Mouse (Mus musculus) T-helper 2 cell (primary cell): ENCODE results near the gene Vegfb.

Source experiments
- in situ Hi-C: fragments of 300-600 bp; cut with MboI, MseI; formaldehyde crosslinking; loops from one replicate; pipeline ENCODE4 v1.15.1; 2025; ENCODE audit warnings: high pct_unique_total_duplicates

The Vegfb gene

DNA sequence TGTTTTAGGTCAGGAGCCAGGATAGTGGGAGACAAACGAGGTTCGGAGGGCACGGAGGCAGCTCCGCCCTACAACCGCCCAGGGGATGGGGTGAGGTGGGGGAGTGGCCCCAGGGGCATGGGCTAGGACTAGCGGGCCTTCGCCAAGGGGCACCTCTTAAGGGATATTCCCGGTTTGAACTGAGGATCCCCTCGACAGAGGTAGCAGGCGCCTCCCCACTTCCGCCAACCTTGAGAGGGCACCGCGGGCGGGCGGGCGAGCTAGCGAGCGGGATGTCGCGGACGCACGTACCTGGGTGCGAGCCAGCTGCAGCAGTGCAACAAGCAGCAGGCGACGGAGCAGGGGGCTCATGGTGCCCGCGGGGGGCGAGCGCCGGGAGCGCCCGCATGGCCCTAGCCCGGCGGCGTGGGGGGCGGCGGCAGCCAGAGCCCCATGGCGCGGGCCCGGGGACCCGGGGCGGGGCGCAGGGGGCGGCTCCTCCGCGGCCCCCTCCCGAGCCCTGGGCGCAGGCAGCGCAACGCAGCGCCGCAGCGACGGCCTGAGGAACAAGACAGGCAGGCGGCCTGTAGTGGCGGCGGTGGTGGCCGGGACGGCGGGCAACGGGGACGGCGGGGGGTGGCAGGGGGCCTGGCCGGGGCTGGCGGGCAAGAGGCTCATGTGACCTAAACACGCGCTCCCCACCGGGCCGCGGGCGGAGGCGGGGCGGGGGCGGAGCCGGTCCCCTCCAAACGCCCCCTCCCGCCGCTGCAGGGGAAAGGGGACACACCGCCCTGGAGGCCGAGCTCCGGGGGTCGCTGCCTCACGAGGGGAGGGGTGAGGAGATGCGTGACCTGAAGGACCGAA, at the start of gene Vegfb:
Gene Vegfb (minus strand): TSS at position 591 of the 843 bp plus-strand sequence.
- in situ Hi-C loops, result no loop called here

DNA sequence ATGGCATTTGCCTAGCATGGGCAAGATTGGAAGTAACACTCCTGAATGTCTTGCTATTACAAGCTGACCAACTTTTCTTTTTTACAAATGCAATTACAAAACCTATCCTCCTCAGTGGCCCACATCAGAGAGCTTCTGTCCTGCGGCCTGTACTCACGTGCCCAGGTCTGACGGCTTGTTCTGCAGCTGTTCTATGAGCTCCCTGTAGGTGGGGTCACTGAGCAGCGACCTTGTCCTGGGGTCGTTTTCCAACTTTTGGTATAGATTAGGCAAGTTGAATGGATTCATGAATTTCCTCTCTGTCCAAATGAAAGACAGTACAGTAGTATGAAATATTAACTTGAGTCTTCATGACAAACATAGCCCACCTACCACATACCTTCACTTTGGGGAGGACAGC, 46.6 kb upstream of the Vegfb start:
- in situ Hi-C loops, result no loop called here

DNA sequence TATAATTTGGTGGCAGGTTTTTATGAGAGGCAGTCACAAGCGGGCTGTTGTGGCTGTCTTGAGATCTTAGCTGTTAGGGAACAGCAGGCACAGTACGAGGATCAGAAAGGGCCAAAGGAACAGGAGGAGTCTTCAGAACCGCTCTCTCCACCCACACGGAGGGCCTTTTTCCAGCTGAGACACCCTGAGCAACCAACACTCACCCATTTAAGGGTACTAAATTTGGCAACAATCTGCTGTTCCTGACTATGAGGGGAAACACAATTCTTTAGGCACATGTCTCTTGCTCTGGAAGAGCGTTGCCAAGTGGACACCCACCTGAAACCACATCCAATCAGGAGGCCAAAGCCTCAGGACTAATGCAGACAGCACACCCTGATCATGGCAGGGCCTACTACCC, 42.1 kb upstream of the Vegfb start:
- in situ Hi-C loops, result no loop called here

DNA sequence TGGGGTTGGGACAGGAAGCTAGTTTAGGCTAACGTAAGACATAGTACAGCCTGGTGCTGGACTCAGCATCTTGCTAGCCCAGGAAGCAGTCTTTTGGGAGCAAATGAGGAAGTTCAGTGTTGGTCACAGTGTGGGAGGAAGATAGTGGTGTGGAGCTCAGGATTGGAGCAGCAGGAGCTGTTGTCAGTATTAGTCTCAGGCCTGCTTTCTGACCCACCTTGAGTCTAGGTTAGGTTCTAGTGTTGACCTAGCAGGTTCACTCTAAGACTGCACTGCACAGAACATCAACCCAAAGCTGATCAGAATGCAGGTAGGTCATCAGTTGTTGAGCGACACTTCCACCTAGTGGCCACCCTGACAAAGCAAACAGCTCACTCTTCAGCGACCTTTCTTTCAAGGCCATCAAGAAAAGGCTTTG, 32.8 kb upstream of the Vegfb start:
- in situ Hi-C loops, result no loop called here

DNA sequence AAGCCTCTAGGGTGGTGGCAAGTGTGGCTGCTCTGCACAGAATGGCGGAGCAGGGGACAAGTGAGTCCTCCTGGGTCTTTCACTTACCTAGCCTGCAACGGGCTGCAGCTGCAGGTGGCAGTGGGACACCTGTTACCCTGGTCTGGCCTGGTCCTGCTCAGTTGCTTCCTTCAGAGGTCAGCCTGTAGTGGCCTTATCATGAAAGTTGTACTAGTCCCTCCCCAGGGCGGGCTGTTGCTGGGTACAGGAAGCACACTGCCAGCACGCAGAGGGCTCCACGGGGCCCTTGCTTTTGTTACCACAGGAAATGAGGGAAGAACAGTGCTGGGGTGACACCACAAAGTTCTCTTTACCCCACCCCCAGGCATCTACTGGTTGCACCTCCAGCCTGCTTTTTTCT, 31.7 kb upstream of the Vegfb start, which contains the start of gene Fermt3:
Gene Fermt3 (minus strand): TSS at position 279 of the 400 bp plus-strand sequence.
- in situ Hi-C loops, result no loop called here

DNA sequence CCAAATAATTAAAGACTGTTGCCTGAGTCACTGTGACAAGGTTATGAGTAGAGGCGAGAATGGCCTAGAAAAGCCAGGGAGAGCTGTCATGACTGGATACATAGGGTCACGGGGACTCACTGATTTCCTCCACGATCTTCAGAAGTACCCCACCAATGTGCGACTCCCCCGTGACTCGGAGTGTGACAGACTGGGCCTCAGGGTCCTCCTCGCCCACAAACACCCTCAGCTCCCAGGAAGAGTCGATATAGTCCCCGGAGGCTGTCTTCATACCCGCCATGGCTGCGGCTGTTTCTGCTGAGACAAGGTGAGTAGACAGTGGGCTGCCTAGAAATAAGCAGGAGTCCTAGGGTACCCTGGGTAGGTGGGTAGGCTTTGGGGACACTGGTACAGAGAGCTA, 31.1 kb upstream of the Vegfb start:
- in situ Hi-C loops, result no loop called here

DNA sequence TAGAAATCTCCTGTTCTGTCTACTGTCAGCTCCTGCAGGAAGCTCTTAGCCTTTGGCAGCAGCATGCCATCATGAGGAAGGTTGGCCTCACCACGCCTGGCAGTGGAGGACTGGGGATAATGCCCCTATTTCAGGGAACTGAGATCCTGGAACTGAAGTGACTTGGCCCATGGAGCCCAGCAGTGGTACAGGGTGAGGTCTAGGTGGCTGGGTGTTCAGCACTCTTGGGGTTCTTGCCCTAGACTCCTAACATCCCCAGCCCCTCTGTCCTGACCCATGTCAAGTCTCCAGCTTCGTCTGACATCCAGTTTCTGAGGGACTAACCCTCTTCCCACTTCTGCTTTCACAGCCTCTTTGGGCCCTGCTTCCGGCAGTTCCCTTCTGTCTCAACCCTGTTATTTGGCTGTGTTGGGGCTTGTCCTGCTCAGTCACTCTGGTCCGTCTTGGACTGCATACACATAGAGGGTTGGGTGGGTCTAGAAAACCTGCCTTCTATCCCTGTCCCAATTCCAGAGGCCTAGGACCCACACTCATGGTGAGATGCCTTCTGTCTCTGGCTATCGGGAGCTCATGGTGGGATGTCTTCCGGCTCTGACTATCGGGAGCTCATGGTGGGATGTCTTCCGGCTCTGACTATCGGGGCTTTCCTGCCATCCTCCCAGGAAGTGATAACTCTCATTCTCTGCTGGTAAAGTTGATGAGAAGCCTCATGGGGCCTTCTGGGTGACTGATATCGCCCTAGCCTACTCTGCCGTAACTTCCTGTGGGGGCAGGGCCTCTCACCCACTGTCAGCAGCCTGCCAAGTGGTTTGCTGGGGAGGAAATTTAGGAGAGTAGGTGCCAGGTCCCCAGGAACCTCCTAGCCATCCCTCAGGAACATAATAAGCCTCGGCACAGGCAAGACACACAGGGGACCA, 30.3 kb upstream of the Vegfb start:
- in situ Hi-C loops, result no loop called here

DNA sequence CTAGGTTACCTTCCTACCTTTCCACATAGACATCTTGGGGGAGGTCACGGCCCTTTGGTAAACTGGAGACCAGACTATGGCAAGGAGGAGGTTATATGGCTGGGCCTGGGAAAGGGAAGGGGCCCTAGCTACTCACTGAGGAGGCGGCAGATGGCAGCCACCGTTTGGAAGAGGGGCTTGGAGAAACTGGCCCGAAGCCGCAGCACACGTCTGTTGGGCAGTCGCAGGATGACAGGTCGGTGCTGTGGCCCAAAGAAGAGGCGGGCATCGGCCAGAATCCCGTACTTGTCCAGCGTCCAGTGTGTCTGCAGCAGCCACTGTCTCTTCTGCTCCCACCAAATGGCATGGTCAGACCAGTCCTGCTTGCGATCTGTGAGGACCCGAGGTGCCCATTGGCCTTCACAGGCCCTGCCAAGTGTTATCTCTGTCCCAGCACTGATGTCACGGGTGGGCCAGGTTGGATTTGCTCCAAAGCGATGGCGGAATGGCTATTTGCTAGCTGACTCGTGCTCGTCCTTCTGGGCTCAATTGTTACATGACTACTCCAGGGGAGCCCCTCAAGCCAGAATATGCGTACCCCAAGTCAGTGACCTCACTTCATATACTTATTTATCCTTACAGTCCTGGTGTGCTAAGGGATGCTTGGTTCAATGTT, 27.2 kb upstream of the Vegfb start:
- in situ Hi-C loops, result no loop called here

DNA sequence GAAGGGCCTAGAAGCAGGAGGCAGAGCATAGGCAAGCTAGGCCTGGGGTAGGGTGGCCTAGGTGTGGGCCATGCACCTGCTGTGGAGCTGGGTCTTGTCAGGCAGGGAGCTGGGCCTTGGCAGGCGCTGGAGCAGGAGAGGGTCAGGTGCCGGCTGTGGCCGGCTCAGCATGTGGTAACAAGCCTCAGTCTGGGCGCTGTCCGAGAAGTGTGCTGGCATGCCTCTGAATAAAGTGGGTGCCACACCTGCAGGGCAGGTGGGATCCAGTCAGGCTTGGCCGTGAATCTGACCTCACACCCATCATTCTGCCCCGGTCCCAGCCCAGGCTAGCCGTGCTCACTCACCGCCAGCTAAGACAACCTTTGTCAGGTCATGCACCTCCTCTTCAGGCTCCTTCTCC, 26.5 kb upstream of the Vegfb start:
- in situ Hi-C loops, result no loop called here

DNA sequence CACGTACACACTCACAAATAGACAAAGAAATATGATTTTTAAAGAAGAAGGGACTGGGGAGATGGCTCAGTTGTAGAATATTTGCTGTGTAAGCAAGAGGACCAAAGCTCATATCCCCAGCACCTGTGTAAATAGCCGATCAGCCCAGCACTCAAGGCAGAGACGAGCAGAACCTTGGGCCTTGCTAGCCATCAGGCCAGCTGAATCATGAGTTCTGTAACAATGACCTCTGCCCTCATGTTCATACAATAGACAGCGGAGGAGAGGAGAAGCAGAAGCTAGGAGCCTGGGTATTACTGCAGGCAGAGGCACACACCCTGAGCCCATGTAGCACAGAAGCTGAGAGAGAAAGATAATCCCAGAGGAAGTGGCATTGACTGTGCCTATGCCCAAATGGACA, 25.0 kb upstream of the Vegfb start:
- in situ Hi-C loops, result no loop called here

DNA sequence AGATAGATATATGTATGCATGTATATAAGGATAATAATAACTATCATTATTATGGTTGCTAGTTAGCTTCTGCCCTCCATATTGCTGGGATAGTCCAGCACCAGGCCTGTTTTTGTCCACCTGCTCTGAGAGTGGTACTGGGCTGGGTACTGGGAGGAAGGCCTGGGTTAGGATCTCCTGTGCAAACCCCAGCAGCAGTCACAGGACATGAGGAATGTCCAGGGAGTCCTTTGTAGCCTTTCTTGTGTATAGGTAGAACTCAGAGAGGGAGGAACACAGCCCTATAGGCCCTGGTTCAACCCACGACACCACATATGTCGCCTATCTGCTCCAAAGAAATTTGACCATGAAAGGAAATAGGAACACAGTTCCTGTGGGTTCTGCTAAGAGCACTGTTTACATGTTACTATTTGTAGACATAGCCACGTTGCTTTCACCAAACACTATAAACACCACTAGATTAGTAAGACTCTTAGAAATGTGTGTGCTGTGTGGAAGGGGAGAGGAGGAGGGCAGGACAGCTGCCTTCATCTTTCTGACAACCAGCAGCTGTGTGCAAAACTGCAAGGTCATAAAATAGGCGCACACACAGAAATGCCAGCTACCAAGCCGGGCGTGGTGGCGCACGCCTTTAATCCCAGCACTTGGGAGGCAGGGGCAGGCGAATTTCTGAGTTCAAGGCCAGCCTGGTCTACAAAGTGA, 19.6 kb upstream of the Vegfb start:
- in situ Hi-C loops, result no loop called here

DNA sequence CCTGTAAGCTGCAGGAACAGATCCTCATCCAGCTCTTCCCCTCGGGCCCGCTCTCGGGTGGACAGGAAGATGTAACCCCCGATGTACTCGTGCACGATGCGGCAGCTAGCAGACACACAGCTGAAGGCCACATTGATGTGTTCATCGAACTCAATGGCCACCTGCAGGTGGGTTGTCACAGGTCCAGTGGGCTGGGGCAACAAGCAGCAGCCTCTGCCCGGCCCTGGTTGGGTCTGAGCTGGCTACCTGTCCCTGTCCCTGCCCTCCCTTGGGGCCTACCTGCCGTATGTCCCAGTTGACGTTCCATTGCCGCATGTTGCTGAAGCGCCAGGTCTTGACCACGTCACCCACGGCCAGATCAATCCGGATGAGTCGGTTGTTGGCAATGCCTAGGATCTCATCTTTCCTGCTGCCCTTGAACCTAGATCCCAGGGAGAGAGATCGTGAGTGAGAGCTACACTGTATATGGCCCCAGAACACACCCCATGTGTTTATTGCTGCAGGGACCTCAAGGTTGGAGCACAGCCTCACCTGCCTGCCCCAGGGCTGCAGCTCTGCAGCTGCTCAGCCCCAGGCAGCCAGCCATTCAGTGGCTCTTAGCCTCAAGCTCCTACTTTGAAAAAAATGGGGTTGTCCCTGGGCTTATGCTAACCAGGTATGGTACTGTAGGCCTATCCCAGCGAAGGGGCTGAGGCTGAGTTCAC, 12.1 kb upstream of the Vegfb start:
- in situ Hi-C loops, result loop anchor here (10.0 kb wide), 1 partner anchor 1745 kb away; the partner anchor contains the start of genes 1700092M07Rik and Stx5a

DNA sequence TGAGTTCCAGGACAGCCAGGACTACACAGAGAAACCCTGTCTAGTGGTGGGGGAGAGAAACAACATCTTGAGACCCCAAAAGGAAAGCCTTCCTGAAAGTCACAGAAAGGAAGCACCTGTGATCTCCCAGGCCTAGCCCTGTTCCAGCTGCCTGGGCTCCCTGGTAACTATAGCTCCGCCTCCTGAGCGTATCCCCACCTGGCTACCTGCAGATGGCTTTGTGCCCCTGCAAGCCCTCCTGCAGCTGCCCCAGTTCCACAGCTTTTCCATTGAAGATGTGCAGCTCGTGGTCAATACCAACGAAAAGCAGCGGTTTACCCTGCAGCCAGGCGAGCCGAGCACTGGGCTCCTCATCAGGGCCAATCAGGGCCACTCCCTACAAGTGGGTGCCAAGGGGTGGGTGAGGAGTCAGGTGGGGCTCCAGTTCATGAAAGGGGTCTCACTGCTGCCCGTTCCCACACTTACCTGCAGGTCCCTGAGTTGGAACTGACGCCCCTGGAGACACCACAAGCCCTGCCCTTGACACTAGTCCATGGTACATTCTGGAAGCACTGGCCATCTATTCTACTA, 10.4 kb upstream of the Vegfb start:
- in situ Hi-C loops, result loop anchor here (10.0 kb wide), 1 partner anchor 1747 kb away; the partner anchor contains the start of genes 1700092M07Rik and Stx5a

DNA sequence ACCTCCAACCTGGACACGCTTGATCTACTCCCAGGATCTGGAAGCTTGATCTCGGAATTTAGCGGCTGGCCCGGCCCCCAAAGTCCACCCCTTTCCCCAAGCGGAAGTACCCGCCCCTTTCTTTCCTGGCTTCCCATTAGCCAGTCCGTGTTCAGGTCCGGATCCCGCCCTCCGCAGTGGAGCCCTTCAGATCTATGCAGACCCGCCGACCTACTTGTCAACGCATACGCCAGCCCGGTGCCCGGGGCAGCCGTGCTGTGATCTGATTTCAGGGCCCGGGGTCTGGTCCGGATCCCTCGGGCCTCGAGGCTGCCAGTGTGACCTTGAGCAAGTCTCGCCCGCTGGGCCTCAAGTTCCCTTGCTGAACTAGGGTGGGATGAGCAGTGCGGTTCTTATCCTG, 8.6 kb upstream of the Vegfb start, which contains the start of the genes Nudt22 and Trpt1:
Gene Nudt22 (minus strand): TSS at position 112 of the 400 bp plus-strand sequence.
Gene Trpt1 (plus strand): TSS at position 126 of the 400 bp plus-strand sequence.
- in situ Hi-C loops, result loop anchor here (10.0 kb wide), 1 partner anchor 1749 kb away; the partner anchor contains the start of genes 1700092M07Rik and Stx5a

DNA sequence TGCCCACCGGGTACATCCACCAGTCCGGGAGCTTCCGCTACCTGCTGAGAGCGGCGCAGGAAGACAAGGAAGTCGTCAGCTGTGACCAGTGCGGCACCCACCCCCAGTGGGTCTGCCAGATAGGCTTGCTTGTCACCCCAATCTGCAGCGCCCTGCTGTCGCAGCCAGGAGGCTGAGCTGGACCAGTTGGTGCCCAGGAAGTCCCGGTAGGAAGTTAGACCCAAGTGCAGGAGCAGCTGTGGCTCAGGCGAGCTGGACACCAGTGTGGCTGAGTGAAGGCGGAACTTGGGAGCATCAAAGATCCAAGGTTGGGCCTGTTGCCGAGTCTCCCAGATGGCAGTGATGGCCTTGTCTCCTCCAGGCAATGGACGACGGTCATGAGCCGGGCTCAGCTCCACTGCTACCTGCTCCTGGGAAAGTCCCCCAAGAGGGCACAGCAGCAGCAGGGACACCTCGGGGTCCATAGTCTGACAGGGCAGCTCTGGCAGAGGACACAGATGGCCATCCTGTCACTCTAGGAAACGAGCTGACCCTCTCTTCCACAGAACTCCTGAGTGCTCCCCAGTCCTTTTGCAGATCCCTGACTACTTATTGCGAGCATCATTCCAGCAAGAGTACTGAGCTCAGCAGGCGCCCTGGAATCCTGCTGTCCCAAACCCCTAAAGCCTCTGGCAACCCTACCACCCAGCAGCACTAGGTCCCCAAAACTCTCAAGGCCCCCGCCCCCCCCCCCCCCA, 8.0 kb upstream of the Vegfb start:
- in situ Hi-C loops, result loop anchor here (10.0 kb wide), 1 partner anchor 1749 kb away; the partner anchor contains the start of genes 1700092M07Rik and Stx5a

DNA sequence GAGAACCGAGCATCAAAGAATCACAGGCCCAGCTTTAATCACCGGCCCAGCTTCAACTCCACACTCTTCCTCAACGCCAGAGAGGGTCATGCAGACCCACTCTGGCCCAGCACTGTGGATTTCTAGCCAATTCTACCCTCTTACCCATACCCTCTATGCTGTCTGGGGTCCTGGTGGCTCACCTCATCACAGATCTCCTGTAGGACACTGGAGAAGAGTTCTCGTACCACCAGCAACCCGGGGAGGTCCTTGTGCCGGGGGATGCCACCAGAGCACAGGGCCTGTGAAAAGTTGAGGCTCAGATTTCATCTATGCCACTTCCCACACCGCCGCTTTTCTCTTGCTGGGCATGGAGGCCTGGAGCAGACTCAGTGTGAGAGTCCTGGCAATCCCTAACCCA, 7.0 kb upstream of the Vegfb start:
- in situ Hi-C loops, result loop anchor here (10.0 kb wide), 1 partner anchor 1750 kb away; the partner anchor contains the start of genes 1700092M07Rik and Stx5a

DNA sequence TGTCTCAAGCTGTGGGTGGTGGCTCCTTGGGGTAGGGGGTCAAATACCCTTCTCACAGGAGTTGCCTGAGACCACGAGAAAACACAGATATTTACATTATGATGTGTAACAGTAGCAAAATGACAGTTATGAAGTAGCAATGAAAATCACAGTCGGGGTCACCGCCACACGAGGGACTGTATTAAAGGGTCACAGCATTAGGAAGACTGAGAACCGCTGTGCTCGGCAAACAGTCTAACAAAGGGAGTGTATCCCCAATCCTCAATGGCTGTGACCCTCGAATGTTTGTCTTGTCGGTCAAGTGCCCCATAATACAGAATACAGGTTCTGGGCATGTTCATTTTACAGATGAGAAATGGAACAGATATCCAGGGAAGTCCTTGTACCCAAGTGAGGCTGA, 6.6 kb upstream of the Vegfb start:
- in situ Hi-C loops, result loop anchor here (10.0 kb wide), 1 partner anchor 1751 kb away; the partner anchor contains the start of genes 1700092M07Rik and Stx5a

DNA sequence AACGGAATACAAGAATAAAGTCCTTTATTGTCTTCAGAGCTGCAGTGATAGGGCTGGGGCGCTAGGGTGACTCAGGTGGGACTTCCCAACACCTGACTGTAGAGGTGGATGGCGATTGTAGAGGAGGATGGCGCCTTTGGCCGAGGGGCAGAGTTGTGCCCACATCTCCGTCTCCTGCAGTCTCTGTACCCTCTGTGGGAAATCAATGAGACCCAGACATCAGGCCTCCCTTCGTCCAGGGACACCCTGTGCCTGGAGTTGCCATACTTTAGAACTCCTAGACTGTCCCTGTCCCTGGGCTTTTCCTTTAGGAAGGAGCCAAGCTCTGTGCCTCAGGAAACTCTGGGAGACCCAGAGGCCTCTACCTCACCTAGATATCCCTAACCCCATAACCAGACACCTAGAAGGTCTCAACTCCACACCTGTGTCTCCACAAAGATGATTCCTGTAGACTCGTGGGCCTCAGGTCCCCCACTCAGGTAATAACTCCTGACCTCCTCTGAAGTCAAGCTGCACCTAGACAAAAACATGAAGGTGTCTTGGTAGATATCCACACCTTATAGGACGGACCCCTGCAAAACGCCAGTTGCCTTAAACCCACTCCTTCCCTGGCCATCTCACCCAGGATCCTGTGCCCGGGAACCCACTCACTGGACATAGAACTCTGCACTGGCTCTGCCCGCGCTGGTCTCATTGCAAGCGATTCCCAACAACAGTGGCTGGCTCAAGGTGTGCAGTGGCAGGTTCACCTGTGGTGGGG, 5.7 kb upstream of the Vegfb start:
- in situ Hi-C loops, result loop anchor here (10.0 kb wide), 1 partner anchor 1752 kb away; the partner anchor contains the start of genes 1700092M07Rik and Stx5a
